Mouse (Mus musculus): ENCODE results near the gene Aff3. TPM values are rescaled to one million over a fixed set of nuclear protein-coding genes. Genes with fewer than 3 reads are reported as not detected.
A peak's percentile ranks its signal among the peaks of the same experiment; 100 is the strongest.

Aff3 gene
- polyA plus RNA-seq, 1 experiment from 2014 or later = 0.38 TPM

DNA sequence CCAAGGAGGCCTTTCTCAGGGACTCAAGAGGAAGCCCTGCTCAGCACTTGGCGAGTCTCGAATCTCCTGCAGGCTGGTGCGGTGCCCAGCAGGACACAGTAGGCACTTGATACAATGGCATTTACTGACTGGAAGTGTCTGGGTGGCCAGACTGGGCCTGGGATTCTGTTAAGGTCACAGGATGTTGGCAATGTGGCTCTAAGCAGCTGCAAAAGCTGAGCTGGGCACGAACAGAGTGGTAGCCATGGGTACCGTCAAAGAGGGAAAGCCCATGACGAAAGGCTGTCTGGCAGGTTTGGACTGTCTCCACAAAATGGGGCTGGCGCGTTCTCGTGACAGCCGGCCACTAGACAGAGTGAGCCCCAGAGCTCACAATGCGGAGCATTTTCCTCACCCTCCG is 214.1 kb downstream of the Aff3 start:
- no peak overlapping the region for H3K4me2 ChIP-seq (ENCODE audit: low read depth, low read length)
- H3K36me3 ChIP-seq (ENCODE audit: control insufficient read depth, insufficient read depth) = no peaks in the 10 kb centered on the region
- no peaks in the 10 kb centered on the region for H3K27me3 ChIP-seq (ENCODE audit: control insufficient read depth, insufficient read depth, low read depth, low read length)
- H3K4me1 ChIP-seq (ENCODE audit: control insufficient read depth, low read depth, low read length) = peaks cover 33% of the 10 kb centered on the region
- no peak overlapping the region for H3K27ac ChIP-seq (ENCODE audit: low read length)
- H3K4me3 ChIP-seq (ENCODE audit: low read depth, low read length) = no peak overlapping the region
- ATAC-seq (ENCODE audit: low read depth) = no peak
- WGBS (ENCODE audit: insufficient replicate concordance) = 78% methylated on average over 12 of the region's 12 CpGs
- H3K9me3 ChIP-seq (replicated peaks; ENCODE audit: control insufficient read depth, low read length) = no peaks in the 10 kb centered on the region
- no peak overlapping the region for H3K9ac ChIP-seq (ENCODE audit: low read depth, low read length)

GRCm38 (mm10) chr1:38449816-38450478 is 214.8 kb downstream of the Aff3 start:
- no peak overlapping the region for H3K4me2 ChIP-seq (ENCODE audit: low read depth, low read length)
- no peaks in the 10 kb centered on the region for H3K36me3 ChIP-seq (ENCODE audit: control insufficient read depth, insufficient read depth)
- no peak overlapping the region for H3K9ac ChIP-seq (ENCODE audit: low read depth, low read length)
- no peaks in the 10 kb centered on the region for H3K27me3 ChIP-seq (ENCODE audit: control insufficient read depth, insufficient read depth, low read depth, low read length)
- no peaks in the 10 kb centered on the region for H3K9me3 ChIP-seq (replicated peaks; ENCODE audit: control insufficient read depth, low read length)
- WGBS (ENCODE audit: insufficient replicate concordance) = 77% methylated on average over 7 of the region's 7 CpGs
- ATAC-seq (ENCODE audit: low read depth) = no peak
- peaks cover 37% of the 10 kb centered on the region for H3K4me1 ChIP-seq (ENCODE audit: control insufficient read depth, low read depth, low read length)
- no peak overlapping the region for H3K4me3 ChIP-seq (ENCODE audit: low read depth, low read length)
- H3K27ac ChIP-seq (ENCODE audit: low read length) = no peak overlapping the region

DNA sequence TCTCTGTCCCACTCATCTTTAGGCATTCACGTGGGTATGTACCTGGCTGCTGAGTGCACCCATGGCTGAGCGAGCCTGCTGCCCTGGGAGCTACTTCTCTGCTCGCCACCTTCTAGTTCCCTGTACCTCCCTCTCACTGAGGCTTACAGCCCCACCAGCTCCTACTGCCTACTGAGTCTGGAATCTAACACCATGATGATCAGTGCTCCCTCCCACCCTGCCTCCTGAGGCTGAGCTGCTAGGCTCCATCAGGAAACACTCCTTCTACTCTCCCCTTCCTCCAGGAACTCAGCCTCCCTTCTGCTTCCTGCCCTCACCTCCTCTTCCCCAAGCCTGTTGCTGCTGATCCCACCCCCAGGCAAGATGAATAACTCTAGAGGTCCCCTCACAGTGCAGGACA is 215.9 kb downstream of the Aff3 start:
- no peak for ATAC-seq (ENCODE audit: low read depth)
- Histone ChIP-seq H3K27ac (ENCODE audit: low read length) (0 out of 2 replicates have a peak overlapping the region, but pooled peaks have one; percentile 4), H3K4me2 (ENCODE audit: low read depth, low read length) (no peak overlapping the region), H3K4me3 (ENCODE audit: low read depth, low read length) (no peak overlapping the region), H3K9me3 (replicated peaks; ENCODE audit: control insufficient read depth, low read length) (no peaks in the 10 kb centered on the region), H3K9ac (ENCODE audit: low read depth, low read length) (peak overlapping the region; percentile 55; the same call in 1 of the 2 replicates), H3K4me1 (ENCODE audit: control insufficient read depth, low read depth, low read length) (peaks cover 37% of the 10 kb centered on the region), H3K27me3 (ENCODE audit: control insufficient read depth, insufficient read depth, low read depth, low read length) (no peaks in the 10 kb centered on the region), H3K36me3 (ENCODE audit: control insufficient read depth, insufficient read depth) (no peaks in the 10 kb centered on the region)
- whole genome bisulfite sequencing (ENCODE audit: insufficient replicate concordance) = 55% methylated on average over 3 of the region's 3 CpGs

DNA sequence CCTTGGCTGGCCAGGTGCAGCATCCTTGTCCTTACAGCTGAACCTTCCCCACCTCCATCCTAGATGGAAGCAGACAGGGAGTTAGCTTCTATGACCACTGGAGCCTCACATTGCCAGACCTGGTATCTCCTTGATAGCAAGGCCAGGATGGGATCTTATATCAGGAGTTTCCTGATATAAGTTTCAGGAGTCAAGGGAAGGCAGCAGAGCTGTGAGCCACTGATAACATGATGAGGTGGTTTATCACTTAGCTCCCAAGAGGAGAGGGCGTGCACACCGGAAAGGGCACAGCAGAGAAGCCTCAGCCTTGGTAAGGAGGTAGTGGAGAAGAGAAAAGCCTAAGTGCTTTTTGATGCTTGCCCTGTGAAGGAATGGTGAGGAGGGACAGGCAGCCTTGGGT is 217.2 kb downstream of the Aff3 start:
- H3K4me2 ChIP-seq (ENCODE audit: low read depth, low read length) = peak overlapping the region; percentile 58
- no peaks in the 10 kb centered on the region for H3K36me3 ChIP-seq (ENCODE audit: control insufficient read depth, insufficient read depth)
- H3K9ac ChIP-seq (ENCODE audit: low read depth, low read length) = peak overlapping the region; percentile 55
- 25% methylated on average over 2 of the region's 2 CpGs for WGBS (ENCODE audit: insufficient replicate concordance)
- no peaks in the 10 kb centered on the region for H3K27me3 ChIP-seq (ENCODE audit: control insufficient read depth, insufficient read depth, low read depth, low read length)
- H3K9me3 ChIP-seq (replicated peaks; ENCODE audit: control insufficient read depth, low read length) = no peaks in the 10 kb centered on the region
- ATAC-seq (ENCODE audit: low read depth) = peak; percentile 96
- H3K27ac ChIP-seq (ENCODE audit: low read length) = peak overlapping the region; percentile 86
- H3K4me1 ChIP-seq (ENCODE audit: control insufficient read depth, low read depth, low read length) = peaks cover 44% of the 10 kb centered on the region
- peak overlapping the region; percentile 39 for H3K4me3 ChIP-seq (ENCODE audit: low read depth, low read length)

- H3K4me3 ChIP-seq (ENCODE audit: low read depth, low read length) = no peak overlapping the region
- no peaks in the 10 kb centered on the region for H3K36me3 ChIP-seq (ENCODE audit: control insufficient read depth, insufficient read depth)
- ATAC-seq (ENCODE audit: low read depth) = peak; percentile 71
- peaks cover 50% of the 10 kb centered on the region for H3K4me1 ChIP-seq (ENCODE audit: control insufficient read depth, low read depth, low read length)
- H3K27ac ChIP-seq (ENCODE audit: low read length) = peak overlapping the region; percentile 79
- WGBS (ENCODE audit: insufficient replicate concordance) = 65% methylated on average over 12 of the region's 12 CpGs
- peak overlapping the region; percentile 1 for H3K9ac ChIP-seq (ENCODE audit: low read depth, low read length)
- 0 out of 2 replicates have a peak overlapping the region, but pooled peaks have one; percentile 3 for H3K4me2 ChIP-seq (ENCODE audit: low read depth, low read length)
- no peaks in the 10 kb centered on the region for H3K27me3 ChIP-seq (ENCODE audit: control insufficient read depth, insufficient read depth, low read depth, low read length)
- no peaks in the 10 kb centered on the region for H3K9me3 ChIP-seq (replicated peaks; ENCODE audit: control insufficient read depth, low read length)
These were observed 218.5 kb downstream of the Aff3 start for GRCm38 (mm10) chr1:38446152-38446820.

GRCm38 (mm10) chr1:38442887-38443286 is 221.9 kb downstream of the Aff3 start:
- no peak overlapping the region; the same call in 1 of the 2 replicates for H3K27ac ChIP-seq (ENCODE audit: low read length)
- H3K9ac ChIP-seq (ENCODE audit: low read depth, low read length) = peak overlapping the region; percentile 20; the same call in 1 of the 2 replicates
- peaks cover 34% of the 10 kb centered on the region for H3K4me1 ChIP-seq (ENCODE audit: control insufficient read depth, low read depth, low read length)
- no peak for ATAC-seq (ENCODE audit: low read depth)
- WGBS (ENCODE audit: insufficient replicate concordance) = 57% methylated on average over 3 of the region's 3 CpGs
- no peaks in the 10 kb centered on the region for H3K36me3 ChIP-seq (ENCODE audit: control insufficient read depth, insufficient read depth)
- H3K27me3 ChIP-seq (ENCODE audit: control insufficient read depth, insufficient read depth, low read depth, low read length) = no peaks in the 10 kb centered on the region
- no peaks in the 10 kb centered on the region for H3K9me3 ChIP-seq (replicated peaks; ENCODE audit: control insufficient read depth, low read length)
- H3K4me2 ChIP-seq (ENCODE audit: low read depth, low read length) = peak overlapping the region; percentile 27
- H3K4me3 ChIP-seq (ENCODE audit: low read depth, low read length) = no peak overlapping the region

GRCm38 (mm10) chr1:38442479-38442878 is 222.3 kb downstream of the Aff3 start:
- ATAC-seq (ENCODE audit: low read depth) = peak; percentile 77
- Histone ChIP-seq H3K4me1 (ENCODE audit: control insufficient read depth, low read depth, low read length) (peaks cover 32% of the 10 kb centered on the region), H3K4me3 (ENCODE audit: low read depth, low read length) (no peak overlapping the region), H3K9ac (ENCODE audit: low read depth, low read length) (peak overlapping the region; percentile 20; the same call in 1 of the 2 replicates), H3K9me3 (replicated peaks; ENCODE audit: control insufficient read depth, low read length) (no peaks in the 10 kb centered on the region), H3K4me2 (ENCODE audit: low read depth, low read length) (peak overlapping the region; percentile 27), H3K27me3 (ENCODE audit: control insufficient read depth, insufficient read depth, low read depth, low read length) (no peaks in the 10 kb centered on the region), H3K36me3 (ENCODE audit: control insufficient read depth, insufficient read depth) (no peaks in the 10 kb centered on the region), H3K27ac (ENCODE audit: low read length) (no peak overlapping the region; the same call in 1 of the 2 replicates)
- 40% methylated on average over 9 of the region's 9 CpGs for WGBS (ENCODE audit: insufficient replicate concordance)

DNA sequence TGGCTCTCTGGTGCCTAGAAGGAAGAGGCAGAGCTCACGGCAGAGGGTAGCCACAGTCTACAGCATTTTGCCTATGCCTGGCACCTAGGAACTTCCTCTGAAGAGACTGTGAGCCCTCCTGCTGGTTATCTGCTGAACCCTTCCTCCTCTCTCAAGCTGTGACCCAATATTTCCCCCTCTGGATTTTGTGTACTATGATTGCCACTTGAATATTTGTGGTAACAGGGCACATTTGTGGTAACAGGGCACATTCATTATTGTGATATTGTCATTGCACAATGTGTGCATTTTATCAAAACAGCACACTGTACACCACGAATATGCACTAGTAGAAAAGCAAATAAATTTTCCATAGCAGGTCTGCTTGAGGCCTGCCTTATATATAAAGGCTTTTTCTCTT is 223.0 kb downstream of the Aff3 start:
- Histone ChIP-seq H3K4me1 (ENCODE audit: control insufficient read depth, low read depth, low read length) (peaks cover 26% of the 10 kb centered on the region), H3K9me3 (replicated peaks; ENCODE audit: control insufficient read depth, low read length) (no peaks in the 10 kb centered on the region), H3K27me3 (ENCODE audit: control insufficient read depth, insufficient read depth, low read depth, low read length) (no peaks in the 10 kb centered on the region), H3K9ac (ENCODE audit: low read depth, low read length) (no peak overlapping the region), H3K36me3 (ENCODE audit: control insufficient read depth, insufficient read depth) (no peaks in the 10 kb centered on the region), H3K4me2 (ENCODE audit: low read depth, low read length) (no peak overlapping the region), H3K4me3 (ENCODE audit: low read depth, low read length) (no peak overlapping the region), H3K27ac (ENCODE audit: low read length) (no peak overlapping the region)
- WGBS (ENCODE audit: insufficient replicate concordance) = 25% methylated on average over 2 of the region's 2 CpGs
- ATAC-seq (ENCODE audit: low read depth) = no peak

GRCm38 (mm10) chr1:38440471-38440815 is 224.3 kb downstream of the Aff3 start:
- no peak overlapping the region for H3K9ac ChIP-seq (ENCODE audit: low read depth, low read length)
- no peak overlapping the region for H3K27ac ChIP-seq (ENCODE audit: low read length)
- no peak for ATAC-seq (ENCODE audit: low read depth)
- no peaks in the 10 kb centered on the region for H3K9me3 ChIP-seq (replicated peaks; ENCODE audit: control insufficient read depth, low read length)
- no peaks in the 10 kb centered on the region for H3K36me3 ChIP-seq (ENCODE audit: control insufficient read depth, insufficient read depth)
- H3K4me1 ChIP-seq (ENCODE audit: control insufficient read depth, low read depth, low read length) = peaks cover 14% of the 10 kb centered on the region
- H3K4me2 ChIP-seq (ENCODE audit: low read depth, low read length) = no peak overlapping the region
- H3K27me3 ChIP-seq (ENCODE audit: control insufficient read depth, insufficient read depth, low read depth, low read length) = no peaks in the 10 kb centered on the region
- no peak overlapping the region for H3K4me3 ChIP-seq (ENCODE audit: low read depth, low read length)
- 73% methylated on average over 6 of the region's 6 CpGs for WGBS (ENCODE audit: insufficient replicate concordance)
